Mouse (Mus musculus) regulatory T cell (primary cell): ENCODE measurements around the gene Sdf2l1.
"Not testable (repeated sequence)": the region's sequence is repeated elsewhere in the genome, so short reads cannot be mapped to it uniquely, and the experiment has no call there.

Experiments
- in situ Hi-C: fragments of 300-600 bp; cut with MboI, MseI; formaldehyde crosslinking; loops from one replicate; pipeline ENCODE4 v1.15.1; 2025; ENCODE audit warnings: high pct_unique_total_duplicates

Sdf2l1 gene

GRCm38 (mm10) chr16:17132089-17132905 lies at the start of gene Sdf2l1:
Sdf2l1 (minus strand) TSS chr16:17132383.
- in situ Hi-C loops, result loop anchor here (5.0 kb wide), 1 partner anchor 70 kb away; the partner anchor contains the start of gene Ube2l3

GRCm38 (mm10) chr16:17181382-17181781 lies 49.2 kb upstream of the Sdf2l1 start:
- in situ Hi-C loops, result no loop called here

GRCm38 (mm10) chr16:17179706-17180105 lies 47.5 kb upstream of the Sdf2l1 start:
- in situ Hi-C loops, result no loop called here

GRCm38 (mm10) chr16:17177623-17178170 lies 45.5 kb upstream of the Sdf2l1 start:
- in situ Hi-C loops, result no loop called here

GRCm38 (mm10) chr16:17175765-17176164 lies 43.6 kb upstream of the Sdf2l1 start:
- in situ Hi-C loops, result no loop called here

GRCm38 (mm10) chr16:17168049-17168448 lies 35.9 kb upstream of the Sdf2l1 start:
- in situ Hi-C loops, result no loop called here

- in situ Hi-C loops, result no loop called here
Measured at GRCm38 (mm10) chr16:17167179-17167578, 35.0 kb upstream of the Sdf2l1 start.

- in situ Hi-C loops, result not testable (repeated sequence)
Measured at GRCm38 (mm10) chr16:17165478-17165877, 33.3 kb upstream of the Sdf2l1 start.

- in situ Hi-C loops, result no loop called here
Measured at GRCm38 (mm10) chr16:17154346-17154745, 22.2 kb upstream of the Sdf2l1 start.

- in situ Hi-C loops, result no loop called here
Measured at GRCm38 (mm10) chr16:17151874-17152273, 19.7 kb upstream of the Sdf2l1 start.

GRCm38 (mm10) chr16:17150520-17151258 lies 18.5 kb upstream of the Sdf2l1 start:
- in situ Hi-C loops, result no loop called here

GRCm38 (mm10) chr16:17148084-17148483 lies 15.9 kb upstream of the Sdf2l1 start:
- in situ Hi-C loops, result no loop called here

- in situ Hi-C loops, result no loop called here
Measured at GRCm38 (mm10) chr16:17147391-17147929, 15.3 kb upstream of the Sdf2l1 start.

GRCm38 (mm10) chr16:17146772-17147235 lies 14.6 kb upstream of the Sdf2l1 start, which contains the start of gene Ccdc116:
Ccdc116 (minus strand) TSS chr16:17147229.
- in situ Hi-C loops, result no loop called here

GRCm38 (mm10) chr16:17144339-17144738 lies 12.2 kb upstream of the Sdf2l1 start, which contains the start of gene Ydjc:
Ydjc (plus strand) TSS chr16:17144621.
- in situ Hi-C loops, result loop anchor here (5.0 kb wide), 1 partner anchor 1098 kb away; no protein-coding TSS in a partner anchor

GRCm38 (mm10) chr16:17137355-17137754 lies 5.2 kb upstream of the Sdf2l1 start:
- in situ Hi-C loops, result no loop called here

- in situ Hi-C loops, result loop anchor here (5.0 kb wide), 1 partner anchor 69 kb away; the partner anchor contains the start of gene Ube2l3
Measured at GRCm38 (mm10) chr16:17132906-17133200, 670 bp upstream of the Sdf2l1 start.

GRCm38 (mm10) chr16:17131191-17132088 lies 743 bp downstream of the Sdf2l1 start:
- in situ Hi-C loops, result loop anchor here (5.0 kb wide), 1 partner anchor 71 kb away; the partner anchor contains the start of gene Ube2l3

- in situ Hi-C loops, result no loop called here
Measured at GRCm38 (mm10) chr16:17127292-17127691, 4.9 kb downstream of the Sdf2l1 start.

GRCm38 (mm10) chr16:17124871-17125520 lies 7.2 kb downstream of the Sdf2l1 start, which contains the start of gene 2610318N02Rik:
2610318N02Rik (minus strand) TSS chr16:17125167.
- in situ Hi-C loops, result no loop called here
